Mouse (Mus musculus) hindbrain, postnatal 0 days (tissue): Measurements from ENCODE around the gene Fam19a4. TPM values are rescaled to one million over a fixed set of nuclear protein-coding genes. Genes with fewer than 3 reads are reported as not detected.

Experiments
- ATAC-seq: fragments of 200-750 bp; cut with Nextera tagmentation; 2 replicates; pipeline ENCODE4 v1.8.0; 2017; ENCODE audit warnings: mild to moderate bottlenecking, moderate TSS enrichment, moderate library complexity
- DNase-seq: peaks from one replicate; pipeline ENCODE4 v3.0.0-alpha.2; 2015; ENCODE audit warnings: low spot score
- H3K27ac ChIP-seq: fragments of 300-500 bp; sonication (generic); 2 replicates; pipeline ENCODE4 v1.5.1; 2014; ENCODE audit warnings: mild to moderate bottlenecking
- H3K27me3 ChIP-seq: fragments of 300-500 bp; sonication (generic); 2 replicates; pipeline ENCODE4 v1.6.1; 2014; ENCODE audit warnings: low read length, mixed read lengths; ENCODE audit not compliant: insufficient read depth
- H3K36me3 ChIP-seq: fragments of 300-500 bp; sonication (generic); 2 replicates; pipeline ENCODE4 v1.6.1; 2014; ENCODE audit warnings: low read length, mixed read lengths; ENCODE audit not compliant: insufficient read depth
- H3K4me1 ChIP-seq: fragments of 300-500 bp; sonication (generic); 2 replicates; pipeline ENCODE4 v1.6.1; 2014; ENCODE audit warnings: antibody characterized with exemption, low read length, mixed read lengths; ENCODE audit not compliant: insufficient read depth
- H3K4me2 ChIP-seq: fragments of 300-500 bp; sonication (generic); 2 replicates; pipeline ENCODE4 v1.6.1; 2014; ENCODE audit warnings: low read depth, mild to moderate bottlenecking, low read length, moderate library complexity, mixed read lengths
- H3K4me3 ChIP-seq: fragments of 300-500 bp; sonication (generic); 2 replicates; pipeline ENCODE4 v1.5.1; 2014; ENCODE audit warnings: low read length
- H3K9ac ChIP-seq: fragments of 300-500 bp; sonication (generic); replicated peaks from 2 replicates; pipeline ENCODE4 v1.6.1; 2014; ENCODE audit warnings: mild to moderate bottlenecking, low read length, moderate library complexity, mixed read lengths
- H3K9me3 ChIP-seq: fragments of 300-500 bp; sonication (generic); 2 replicates; pipeline ENCODE4 v1.6.1; 2016; ENCODE audit warnings: low read length, mixed read lengths
- CTCF ChIP-seq: IDR thresholded peaks from 2 replicates; pipeline ENCODE4 v1.5.1; 2016; ENCODE audit warnings: antibody characterized with exemption, control low read depth, low read depth
- WGBS: fragments of 180-500 bp; shearing (Covaris S2); extraction: QIAGEN DNeasy Blood & Tissue Kit; methylation state at CpG from one replicate; pipeline ENCODE4 v1.1.7; 2014; 5-methylcytosine and 5-hydroxymethylcytosine counted together
- polyA plus RNA-seq: library from polyadenylated mRNA; unstranded; fragments of >200 nt; fragmentation: Nextera tagmentation; extraction: Ambion mirVana; gene quantifications from 2 replicates; pipeline ENCODE4 v1.2.1, GENCODE M21; 2015
- total RNA-seq: library from RNA; depleted of rRNA; stranded (reverse); fragments of >200 nt; gene quantifications from 2 replicates; pipeline ENCODE4 v1.2.3, GENCODE M21; 2014; rRNA removed

Fam19a4 gene
- total and polyA plus RNA-seq, 2 experiments from 2014 or later, result 1.8 to 3.0 TPM

- ATAC-seq (no peak), DNase-seq (no peak)
- no peaks in the 10 kb centered on the region for H3K9me3 ChIP-seq
- TF ChIP-seq CTCF, result peak; percentile 58
- H3K36me3 ChIP-seq, result no peaks in the 10 kb centered on the region
- 47% methylated on average over 1 of the region's 1 CpGs for WGBS
- H3K4me1 ChIP-seq, result no peaks in the 10 kb centered on the region
- no peak overlapping the region for H3K4me2 ChIP-seq
- H3K9ac ChIP-seq, result no peak overlapping the region
- H3K27ac ChIP-seq, result no peak overlapping the region
- H3K4me3 ChIP-seq, result no peak overlapping the region
- no peaks in the 10 kb centered on the region for H3K27me3 ChIP-seq
These were observed 216.3 kb downstream of the Fam19a4 start for GRCm38 (mm10) chr6:96843944-96844343.

GRCm38 (mm10) chr6:96840634-96841033 lies 219.6 kb downstream of the Fam19a4 start:
- H3K27me3 ChIP-seq, result no peaks in the 10 kb centered on the region
- no peaks in the 10 kb centered on the region for H3K4me1 ChIP-seq
- no peak overlapping the region for H3K27ac ChIP-seq
- H3K9ac ChIP-seq, result no peak overlapping the region
- no peaks in the 10 kb centered on the region for H3K36me3 ChIP-seq
- no peaks in the 10 kb centered on the region for H3K9me3 ChIP-seq
- no peak overlapping the region for H3K4me2 ChIP-seq
- no peak for TF ChIP-seq CTCF
- WGBS, result 80% methylated on average over 3 of the region's 3 CpGs
- ATAC-seq (no peak), DNase-seq (no peak)
- H3K4me3 ChIP-seq, result no peak overlapping the region

GRCm38 (mm10) chr6:96826626-96827025 lies 233.6 kb downstream of the Fam19a4 start:
- no peak overlapping the region for H3K4me2 ChIP-seq
- H3K27ac ChIP-seq, result no peak overlapping the region
- no peaks in the 10 kb centered on the region for H3K36me3 ChIP-seq
- ATAC-seq (no peak), DNase-seq (peak; percentile 12)
- 27% methylated on average over 3 of the region's 3 CpGs for WGBS
- H3K9ac ChIP-seq, result no peak overlapping the region
- H3K27me3 ChIP-seq, result no peaks in the 10 kb centered on the region
- TF ChIP-seq CTCF, result no peak
- H3K4me3 ChIP-seq, result no peak overlapping the region
- no peaks in the 10 kb centered on the region for H3K9me3 ChIP-seq
- no peaks in the 10 kb centered on the region for H3K4me1 ChIP-seq

GRCm38 (mm10) chr6:96802981-96803380 lies 257.2 kb downstream of the Fam19a4 start:
- Histone ChIP-seq H3K4me3 (no peak overlapping the region), H3K9me3 (no peaks in the 10 kb centered on the region), H3K9ac (no peak overlapping the region), H3K4me2 (no peak overlapping the region), H3K27ac (no peak overlapping the region), H3K4me1 (no peaks in the 10 kb centered on the region), H3K36me3 (no peaks in the 10 kb centered on the region), H3K27me3 (no peaks in the 10 kb centered on the region)
- 75% methylated on average over 3 of the region's 3 CpGs for WGBS
- no peak for TF ChIP-seq CTCF
- DNase-seq (no peak), ATAC-seq (no peak)

- WGBS, result 74% methylated on average over 1 of the region's 1 CpGs
- Histone ChIP-seq H3K4me2 (no peak overlapping the region), H3K9ac (no peak overlapping the region), H3K4me3 (no peak overlapping the region), H3K9me3 (no peaks in the 10 kb centered on the region), H3K27ac (no peak overlapping the region), H3K36me3 (no peaks in the 10 kb centered on the region), H3K4me1 (no peaks in the 10 kb centered on the region), H3K27me3 (no peaks in the 10 kb centered on the region)
- TF ChIP-seq CTCF, result no peak
- ATAC-seq (no peak), DNase-seq (no peak)
These were observed 261.5 kb downstream of the Fam19a4 start for GRCm38 (mm10) chr6:96798746-96799145.

- no peak for ATAC-seq
- no peak for DNase-seq
- no peak for TF ChIP-seq CTCF
- no peaks in the 10 kb centered on the region for H3K36me3 ChIP-seq
- 62% methylated on average over 4 of the region's 4 CpGs for WGBS
- H3K27me3 ChIP-seq, result no peaks in the 10 kb centered on the region
- no peak overlapping the region for H3K4me2 ChIP-seq
- no peaks in the 10 kb centered on the region for H3K9me3 ChIP-seq
- no peak overlapping the region for H3K27ac ChIP-seq
- no peak overlapping the region for H3K9ac ChIP-seq
- H3K4me3 ChIP-seq, result no peak overlapping the region
- no peaks in the 10 kb centered on the region for H3K4me1 ChIP-seq
These were observed 262.8 kb downstream of the Fam19a4 start for GRCm38 (mm10) chr6:96797451-96797850.

Other genes with a start within 250 kb of the Fam19a4 start
- gene Eogt, start 88.8 kb upstream of the Fam19a4 start, total RNA-seq, result 32.7 and 33.7 TPM in 2 replicates
- gene Eogt, start 88.8 kb upstream of the Fam19a4 start, polyA plus RNA-seq, result 10.3 and 11.4 TPM in 2 replicates
- gene Tmf1, start 118.7 kb upstream of the Fam19a4 start, total RNA-seq, result 15.9 and 19.8 TPM in 2 replicates
- gene Tmf1, start 118.7 kb upstream of the Fam19a4 start, polyA plus RNA-seq, result 50.8 and 53.5 TPM in 2 replicates
- 44.2 and 60.3 TPM in 2 replicates for gene Uba3, start 145.2 kb upstream of the Fam19a4 start, total RNA-seq
- 63.4 and 64.4 TPM in 2 replicates for gene Uba3, start 145.2 kb upstream of the Fam19a4 start, polyA plus RNA-seq
- 88.3 and 97.5 TPM in 2 replicates for gene Arl6ip5, start 150.3 kb upstream of the Fam19a4 start, total RNA-seq
- 117 and 122 TPM in 2 replicates for gene Arl6ip5, start 150.3 kb upstream of the Fam19a4 start, polyA plus RNA-seq
- 0.21 TPM in 1 of 2 replicates, not detected in the other for gene Lmod3, start 192.3 kb upstream of the Fam19a4 start, total RNA-seq
- gene Lmod3, start 192.3 kb upstream of the Fam19a4 start, polyA plus RNA-seq, result not detected in 2 replicates